Mouse (Mus musculus) lung, embryonic 16.5 days (tissue): ENCODE measurements around the gene Lad1. TPM values are rescaled to one million over a fixed set of nuclear protein-coding genes. Genes with fewer than 3 reads are reported as not detected.

Experiments used
- ATAC-seq: fragments of 200-750 bp; cut with Nextera tagmentation; 2 replicates; pipeline ENCODE4 v1.8.0; 2017; ENCODE audit warnings: low read depth, mild to moderate bottlenecking, moderate library complexity
- H3K27ac ChIP-seq: fragments of 300-500 bp; sonication (generic); 2 replicates; pipeline ENCODE4 v1.5.1; 2014; ENCODE audit warnings: mild to moderate bottlenecking, control low read depth, low read length
- H3K27me3 ChIP-seq: fragments of 300-500 bp; sonication (generic); 2 replicates; pipeline ENCODE4 v1.6.1; 2014; ENCODE audit warnings: low read depth, low read length, mixed read lengths; ENCODE audit not compliant: control insufficient read depth, insufficient read depth
- H3K36me3 ChIP-seq: fragments of 300-500 bp; sonication (generic); 2 replicates; pipeline ENCODE4 v1.6.1; 2014; ENCODE audit warnings: low read length; ENCODE audit not compliant: control insufficient read depth, insufficient read depth
- H3K4me1 ChIP-seq: fragments of 300-500 bp; sonication (generic); replicated peaks from 2 replicates; pipeline ENCODE4 v1.6.1; 2014; ENCODE audit warnings: low read length, mixed read lengths; ENCODE audit not compliant: control insufficient read depth, insufficient read depth
- H3K4me2 ChIP-seq: fragments of 300-500 bp; sonication (generic); 2 replicates; pipeline ENCODE4 v1.6.1; 2014; ENCODE audit warnings: low read depth, low read length, control low read depth
- H3K4me3 ChIP-seq: fragments of 300-500 bp; sonication (generic); 2 replicates; pipeline ENCODE4 v1.5.1; 2014; ENCODE audit warnings: mild to moderate bottlenecking, low read length, control low read depth
- H3K9ac ChIP-seq: fragments of 300-500 bp; sonication (generic); 2 replicates; pipeline ENCODE4 v1.6.1; 2014; ENCODE audit warnings: low read length, control low read depth
- H3K9me3 ChIP-seq: fragments of 300-500 bp; sonication (generic); 2 replicates; pipeline ENCODE4 v1.6.1; 2016; ENCODE audit warnings: low read length; ENCODE audit not compliant: control insufficient read depth
- WGBS: fragments of 180-500 bp; shearing (Covaris S2); extraction: QIAGEN DNeasy Blood & Tissue Kit; methylation state at CpG from one replicate; pipeline ENCODE4 v1.1.7; 2014; 5-methylcytosine and 5-hydroxymethylcytosine counted together
- polyA plus RNA-seq: library from polyadenylated mRNA; unstranded; fragments of >200 nt; fragmentation: Nextera tagmentation; extraction: Ambion mirVana; gene quantifications from 2 replicates; pipeline ENCODE4 v1.2.1, GENCODE M21; 2015

The Lad1 gene
- polyA plus RNA-seq, 1 experiment from 2014 or later, result 16.2 TPM

- Histone ChIP-seq H3K36me3 (no peaks in the 10 kb centered on the region), H3K4me1 (no peaks in the 10 kb centered on the region; the same call in 1 of the 2 replicates), H3K4me3 (no peak overlapping the region), H3K9me3 (no peaks in the 10 kb centered on the region), H3K27me3 (no peaks in the 10 kb centered on the region), H3K27ac (no peak overlapping the region), H3K4me2 (no peak overlapping the region), H3K9ac (no peak overlapping the region)
- no peak for ATAC-seq
- 72% methylated on average over 5 of the region's 5 CpGs for WGBS
Measured at GRCm38 (mm10) chr1:135861091-135861490, 42.7 kb downstream of the Lad1 start.

- no peaks in the 10 kb centered on the region; the same call in 1 of the 2 replicates for H3K4me1 ChIP-seq
- H3K9me3 ChIP-seq, result no peaks in the 10 kb centered on the region
- H3K36me3 ChIP-seq, result no peaks in the 10 kb centered on the region
- H3K4me3 ChIP-seq, result no peak overlapping the region
- no peak overlapping the region for H3K4me2 ChIP-seq
- no peak overlapping the region for H3K27ac ChIP-seq
- no peak; the same call in 1 of the 2 replicates for ATAC-seq
- no peaks in the 10 kb centered on the region for H3K27me3 ChIP-seq
- 48% methylated on average over 9 of the region's 9 CpGs for WGBS
- no peak overlapping the region for H3K9ac ChIP-seq
Measured at GRCm38 (mm10) chr1:135861980-135862552, 43.7 kb downstream of the Lad1 start.

DNA sequence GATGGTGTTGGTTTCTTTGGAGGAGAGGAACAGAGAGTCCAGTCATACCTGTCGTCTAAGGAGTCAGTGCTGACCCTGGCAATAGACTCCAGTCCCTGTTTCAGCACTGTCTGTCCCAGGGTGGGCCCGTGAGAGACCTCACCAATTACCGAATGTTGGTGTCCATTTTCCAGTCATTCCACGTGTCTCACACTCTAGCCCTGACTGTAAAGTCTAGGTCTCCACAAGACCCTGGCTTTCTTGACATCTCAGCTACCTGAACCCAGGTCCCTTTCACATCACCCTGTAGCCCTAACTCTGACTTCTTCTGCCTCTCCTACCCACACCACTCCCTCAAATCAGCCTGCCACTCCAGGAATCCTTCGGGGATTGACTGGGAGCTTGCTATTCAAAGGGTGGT, 44.2 kb downstream of the Lad1 start:
- Histone ChIP-seq H3K4me2 (no peak overlapping the region), H3K9me3 (no peaks in the 10 kb centered on the region), H3K4me3 (no peak overlapping the region), H3K27me3 (no peaks in the 10 kb centered on the region), H3K36me3 (no peaks in the 10 kb centered on the region), H3K27ac (no peak overlapping the region), H3K9ac (no peak overlapping the region), H3K4me1 (no peaks in the 10 kb centered on the region)
- WGBS, result 73% methylated on average over 5 of the region's 5 CpGs
- no peak; the same call in 1 of the 2 replicates for ATAC-seq

GRCm38 (mm10) chr1:135863786-135864335, 45.5 kb downstream of the Lad1 start:
- Histone ChIP-seq H3K4me2 (no peak overlapping the region), H3K4me3 (no peak overlapping the region), H3K27ac (no peak overlapping the region), H3K27me3 (no peaks in the 10 kb centered on the region), H3K9ac (no peak overlapping the region), H3K36me3 (no peaks in the 10 kb centered on the region), H3K4me1 (no peaks in the 10 kb centered on the region), H3K9me3 (no peaks in the 10 kb centered on the region)
- no peak for ATAC-seq
- WGBS, result 64% methylated on average over 9 of the region's 9 CpGs

DNA sequence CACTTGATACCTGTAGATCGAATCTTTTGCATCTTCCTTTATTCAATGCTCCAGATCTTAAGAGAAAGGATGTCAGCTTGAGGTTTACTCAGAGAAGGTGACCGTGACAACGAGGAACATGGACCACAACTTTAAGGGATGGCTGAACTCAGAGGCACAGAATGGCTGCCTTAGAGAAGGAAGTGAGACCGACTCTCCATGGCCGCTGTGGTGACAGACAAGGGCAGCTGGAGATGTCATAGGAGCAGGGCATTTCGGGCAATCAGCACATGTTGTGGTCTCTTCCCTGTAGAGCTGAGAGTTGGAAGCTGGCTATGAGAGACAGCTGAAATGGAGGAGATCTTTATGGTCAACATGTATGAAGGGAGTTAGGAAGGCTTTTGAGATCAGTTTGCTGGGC, 46.4 kb downstream of the Lad1 start:
- WGBS, result 76% methylated on average over 6 of the region's 6 CpGs
- Histone ChIP-seq H3K9ac (no peak overlapping the region), H3K4me1 (no peaks in the 10 kb centered on the region), H3K27ac (no peak overlapping the region), H3K36me3 (no peaks in the 10 kb centered on the region), H3K4me2 (no peak overlapping the region), H3K9me3 (no peaks in the 10 kb centered on the region), H3K27me3 (no peaks in the 10 kb centered on the region), H3K4me3 (no peak overlapping the region)
- ATAC-seq, result no peak

DNA sequence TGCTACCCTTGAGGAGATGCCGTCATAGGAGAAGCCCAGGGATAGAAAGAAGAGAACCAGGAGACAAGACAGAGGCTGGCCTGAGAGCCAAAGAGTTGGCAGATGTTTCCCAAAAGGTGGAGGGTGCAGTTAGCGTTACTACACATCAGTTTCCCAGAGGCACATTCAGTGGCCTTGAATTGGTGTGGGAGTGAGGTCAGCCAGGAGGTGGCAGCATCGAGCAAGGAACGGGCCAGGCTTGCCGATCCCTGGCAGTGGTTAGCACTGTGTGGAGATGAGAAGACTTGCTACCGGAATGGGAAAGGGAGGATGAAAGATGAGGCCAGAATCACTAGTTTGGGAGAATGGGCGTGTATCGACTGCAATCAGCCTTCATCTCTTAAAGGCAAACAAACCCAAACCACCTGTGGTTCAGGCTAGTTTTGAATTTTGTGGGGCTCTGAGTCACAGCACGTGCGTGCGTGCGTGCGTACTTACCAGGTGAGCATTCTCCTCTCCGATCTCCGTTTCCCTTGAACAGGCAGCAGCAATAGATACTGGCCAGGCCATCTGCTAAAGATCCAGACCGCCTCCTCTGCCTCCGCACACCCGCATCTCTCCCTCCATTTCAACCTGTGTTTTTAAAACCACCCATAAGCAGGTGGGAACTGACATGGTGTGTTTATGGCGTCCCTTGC, 47.3 kb downstream of the Lad1 start:
- Histone ChIP-seq H3K4me2 (no peak overlapping the region), H3K4me1 (no peaks in the 10 kb centered on the region), H3K36me3 (no peaks in the 10 kb centered on the region), H3K27me3 (no peaks in the 10 kb centered on the region), H3K9ac (no peak overlapping the region), H3K9me3 (no peaks in the 10 kb centered on the region), H3K27ac (no peak overlapping the region), H3K4me3 (no peak overlapping the region)
- peak; percentile 80 for ATAC-seq
- WGBS, result 47% methylated on average over 19 of the region's 19 CpGs

- no peak for ATAC-seq
- Histone ChIP-seq H3K27me3 (no peaks in the 10 kb centered on the region), H3K4me2 (no peak overlapping the region), H3K9ac (no peak overlapping the region), H3K9me3 (no peaks in the 10 kb centered on the region), H3K27ac (no peak overlapping the region), H3K4me3 (no peak overlapping the region), H3K4me1 (no peaks in the 10 kb centered on the region), H3K36me3 (no peaks in the 10 kb centered on the region)
- WGBS, result 80% methylated on average over 6 of the region's 6 CpGs
Measured at GRCm38 (mm10) chr1:135868570-135868969, 50.2 kb downstream of the Lad1 start.

DNA sequence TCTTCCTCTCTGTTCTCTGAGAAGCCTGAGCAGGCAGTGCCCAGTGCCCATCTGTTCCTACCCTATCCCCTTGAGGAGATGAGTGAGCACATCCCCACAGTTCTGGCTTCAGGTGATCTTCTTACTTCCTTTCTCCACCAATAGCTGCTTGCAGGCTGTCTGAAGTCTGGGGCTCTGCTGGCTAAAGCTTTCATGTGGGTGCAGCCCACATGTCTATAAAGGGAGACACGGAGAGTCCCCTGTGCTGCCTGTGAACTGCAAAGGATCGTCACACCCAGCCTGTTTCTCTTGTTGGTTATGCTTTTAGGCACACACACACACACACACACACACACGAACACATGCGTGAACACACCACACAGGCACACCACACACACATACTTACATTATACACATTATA, 54.6 kb downstream of the Lad1 start:
- 76% methylated on average over 4 of the region's 4 CpGs for WGBS
- Histone ChIP-seq H3K27me3 (no peaks in the 10 kb centered on the region), H3K36me3 (no peaks in the 10 kb centered on the region), H3K4me3 (no peak overlapping the region), H3K27ac (no peak overlapping the region), H3K4me1 (no peaks in the 10 kb centered on the region), H3K9me3 (no peaks in the 10 kb centered on the region), H3K4me2 (no peak overlapping the region), H3K9ac (no peak overlapping the region)
- no peak for ATAC-seq

DNA sequence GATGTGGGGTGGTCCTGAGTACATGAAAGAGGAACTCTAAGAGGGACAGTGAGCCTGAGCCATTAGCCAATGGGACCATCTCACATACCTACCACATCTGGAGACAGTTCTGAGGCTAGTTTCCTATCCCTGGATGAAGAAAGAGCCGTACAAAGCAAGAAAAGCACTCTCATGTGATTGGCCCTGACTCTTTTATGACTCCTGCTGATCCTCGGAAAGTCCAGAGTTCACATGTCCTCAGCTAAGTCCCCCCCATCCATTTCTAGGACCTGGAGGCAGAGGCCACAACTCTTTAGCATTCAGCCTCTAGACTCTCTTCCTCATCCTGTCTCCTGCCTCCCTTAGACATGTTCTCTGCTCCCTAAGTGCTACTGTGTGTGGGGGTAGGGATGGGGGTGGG, 58.9 kb downstream of the Lad1 start:
- Histone ChIP-seq H3K9me3 (no peaks in the 10 kb centered on the region), H3K9ac (no peak overlapping the region), H3K4me2 (no peak overlapping the region), H3K4me3 (no peak overlapping the region), H3K27me3 (no peaks in the 10 kb centered on the region), H3K27ac (no peak overlapping the region), H3K4me1 (no peaks in the 10 kb centered on the region), H3K36me3 (no peaks in the 10 kb centered on the region)
- 76% methylated on average over 2 of the region's 2 CpGs for WGBS
- no peak for ATAC-seq
